Mouse (Mus musculus) T-helper 17 cell (primary cell): ENCODE results near the gene Arhgap23.

ENCODE experiments used
- in situ Hi-C, 2 experiments: fragments of 300-600 bp; cut with MboI, MseI; formaldehyde crosslinking; loops; 1 replicate in 1 of 2; 2 replicates in 1 of 2; pipeline ENCODE4 v1.15.1; 2025; ENCODE audit warnings: high pct_unique_total_duplicates in 2 of 2

Arhgap23 gene

GRCm38 (mm10) chr11:97530069-97530468 is 114.7 kb downstream of the Arhgap23 start:
- in situ Hi-C loops: loop anchor here in 1 of 2 experiments (5.0 kb wide), 1 partner anchor 97 kb away; the partner anchor contains the start of gene Epop

DNA sequence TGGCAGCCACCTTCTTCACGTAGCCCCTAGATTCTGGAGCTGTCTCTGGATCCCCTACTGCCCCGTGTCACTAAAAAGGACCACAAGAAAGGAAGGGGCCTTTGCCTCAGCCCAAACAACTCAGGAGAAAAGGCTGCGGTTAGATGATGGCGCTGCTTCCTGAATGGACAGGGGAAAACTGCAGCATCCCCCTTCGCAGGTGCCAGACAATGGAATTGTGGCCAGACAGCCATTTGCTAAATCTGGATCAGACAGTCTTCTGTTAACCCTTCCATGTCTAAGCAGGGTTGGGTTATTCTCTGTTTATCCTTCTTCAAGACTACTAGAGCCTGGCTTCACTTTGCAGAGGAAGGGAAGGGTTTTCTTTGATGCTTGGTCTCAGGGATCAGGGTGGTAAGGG is 115.6 kb downstream of the Arhgap23 start:
- in situ Hi-C loops: loop anchor here in 1 of 2 experiments (5.0 kb wide), 1 partner anchor 96 kb away; the partner anchor contains the start of gene Epop

- in situ Hi-C loops: loop anchor here in 1 of 2 experiments (5.0 kb wide), 1 partner anchor 96 kb away; the partner anchor contains the start of gene Epop
These were observed 116.3 kb downstream of the Arhgap23 start for GRCm38 (mm10) chr11:97531381-97532260.

DNA sequence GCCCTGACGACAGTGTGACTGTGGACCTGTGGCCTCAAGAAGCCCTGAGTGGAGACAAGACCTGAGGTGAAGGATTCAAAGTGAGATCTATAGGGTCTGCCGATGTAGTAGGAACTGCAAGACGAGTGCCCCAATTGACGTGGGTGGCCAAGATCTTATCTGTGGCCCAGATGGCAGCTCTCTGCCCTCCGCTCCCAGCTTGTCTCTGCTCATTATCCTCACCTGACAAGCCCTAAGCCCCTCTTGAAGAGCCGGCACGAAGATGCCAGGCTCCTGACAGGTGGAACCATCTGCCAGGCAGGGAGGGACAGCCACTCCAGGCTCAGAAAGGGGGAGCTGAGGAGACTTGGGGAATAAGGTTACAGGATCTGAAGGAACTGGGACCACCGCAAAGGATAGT is 117.0 kb downstream of the Arhgap23 start:
- in situ Hi-C loops: loop anchor here in 1 of 2 experiments (5.0 kb wide), 1 partner anchor 95 kb away; the partner anchor contains the start of gene Epop

GRCm38 (mm10) chr11:97532950-97533582 is 117.7 kb downstream of the Arhgap23 start:
- in situ Hi-C loops: loop anchor here in 1 of 2 experiments (5.0 kb wide), 1 partner anchor 94 kb away; the partner anchor contains the start of gene Epop

- in situ Hi-C loops: loop anchor here in 1 of 2 experiments (5.0 kb wide), 1 partner anchor 94 kb away; the partner anchor contains the start of gene Epop
These were observed 118.3 kb downstream of the Arhgap23 start for GRCm38 (mm10) chr11:97533653-97534052.

DNA sequence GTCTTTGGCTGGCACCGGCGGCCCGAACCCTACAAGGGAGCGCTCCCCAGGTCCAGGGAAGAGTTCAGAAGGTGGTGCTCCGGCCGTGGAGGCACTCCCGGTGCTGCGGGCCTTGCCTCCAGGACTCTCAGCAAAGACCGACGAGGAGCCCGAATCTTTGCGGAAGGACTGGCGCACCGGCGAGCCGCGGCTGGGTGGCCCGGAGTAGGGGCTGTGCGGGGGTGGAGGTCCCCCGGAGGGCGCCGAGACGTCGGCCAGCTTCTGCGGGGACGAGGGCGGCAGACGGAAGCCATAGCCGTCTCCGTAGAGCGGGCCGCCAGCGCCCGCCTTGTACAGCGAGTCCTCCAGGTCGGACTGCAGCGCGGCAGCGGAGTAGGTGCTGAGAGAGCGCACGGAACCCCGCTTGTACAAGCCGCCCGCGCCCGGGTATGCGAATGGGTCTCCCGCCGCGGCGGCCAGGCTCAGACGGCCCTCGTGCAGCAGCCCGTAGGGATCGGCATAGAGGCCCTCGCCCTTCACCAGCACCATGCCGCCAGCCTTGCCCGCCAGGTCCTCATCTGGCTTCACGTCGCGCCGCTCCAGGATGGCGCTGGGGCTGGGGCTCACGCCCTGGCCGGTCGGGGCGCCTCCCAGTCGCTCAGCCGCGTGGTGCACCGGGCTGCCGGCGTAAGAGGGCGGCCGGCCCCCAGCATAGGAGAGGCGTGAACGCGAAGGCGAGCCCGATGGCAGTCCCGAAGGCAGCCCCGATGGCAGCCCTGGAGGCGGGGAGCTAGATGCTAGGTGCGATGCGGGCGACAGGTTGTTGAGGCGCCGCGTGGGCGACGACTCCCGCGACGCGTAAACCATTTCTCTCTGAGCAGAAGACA is 119.3 kb downstream of the Arhgap23 start:
- in situ Hi-C loops: loop anchor here in 1 of 2 experiments (5.0 kb wide), 1 partner anchor 93 kb away; the partner anchor contains the start of gene Epop

DNA sequence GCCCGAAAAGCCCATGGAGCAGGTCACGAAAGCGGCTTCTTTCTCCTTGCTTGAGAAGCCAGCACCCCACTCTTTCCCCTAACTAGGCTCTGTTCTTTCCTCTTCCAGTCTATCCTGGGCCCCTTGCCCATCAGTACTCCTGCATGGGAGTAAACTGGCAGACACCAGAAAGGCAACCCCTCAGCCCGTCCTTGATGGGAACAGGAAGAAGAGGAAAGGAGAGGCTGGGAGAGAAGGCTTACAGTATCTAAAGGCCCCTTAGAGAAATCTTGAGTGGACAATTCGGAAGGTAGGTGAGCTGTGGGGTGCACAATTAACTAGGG is 119.9 kb downstream of the Arhgap23 start:
- in situ Hi-C loops: no loop called here

DNA sequence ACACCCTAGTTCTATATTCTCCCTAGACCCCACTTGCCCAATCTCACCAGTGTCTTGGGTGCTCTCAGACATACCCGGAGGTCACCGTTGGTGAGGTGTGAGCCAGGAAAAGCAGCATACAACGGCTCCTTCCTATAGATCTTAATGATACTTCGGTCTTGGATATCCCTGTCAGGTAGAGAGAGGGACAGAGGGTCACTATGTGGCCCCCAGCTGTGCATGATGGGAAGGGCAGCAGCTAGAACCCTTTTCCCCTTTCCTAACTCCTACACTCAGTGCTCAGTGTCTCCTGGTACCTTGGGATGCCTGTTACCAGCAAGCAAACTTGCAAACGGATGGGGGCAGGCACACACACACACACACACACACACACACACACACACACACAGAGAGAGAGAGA is 120.3 kb downstream of the Arhgap23 start:
- in situ Hi-C loops: no loop called here

DNA sequence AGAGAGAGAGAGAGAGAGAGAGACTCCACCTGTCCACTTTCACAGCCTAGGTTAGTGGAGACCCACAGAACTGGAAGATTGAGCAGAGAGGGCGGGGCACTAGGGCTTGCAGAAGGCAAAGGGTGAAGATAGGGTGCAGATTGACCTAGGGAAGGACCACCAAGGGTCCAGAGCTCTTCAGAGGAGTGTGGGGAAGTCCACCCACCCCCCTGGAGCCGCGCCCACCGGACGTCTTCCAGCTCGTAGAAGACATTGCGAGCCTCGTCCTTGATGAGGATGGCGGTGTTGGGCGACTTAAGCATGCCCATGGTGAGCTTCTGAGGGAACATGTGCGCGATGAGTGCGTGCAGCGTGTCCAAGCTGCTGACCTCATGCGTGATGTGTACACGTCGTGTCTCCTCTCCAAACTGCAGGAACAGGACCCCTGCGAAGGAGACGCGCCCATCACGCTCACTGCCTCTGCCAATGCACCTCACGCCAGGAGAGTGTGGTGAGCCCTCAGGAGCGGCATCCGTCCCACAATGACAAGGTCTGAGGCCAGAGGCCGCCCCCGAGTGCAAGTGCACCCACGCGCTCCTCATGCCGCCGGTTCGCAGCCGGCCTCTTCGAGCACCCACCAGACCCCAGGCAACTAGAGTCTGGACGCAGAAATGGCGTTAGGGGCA is 120.9 kb downstream of the Arhgap23 start:
- in situ Hi-C loops: no loop called here

GRCm38 (mm10) chr11:97536835-97537579 is 121.7 kb downstream of the Arhgap23 start:
- in situ Hi-C loops: no loop called here

DNA sequence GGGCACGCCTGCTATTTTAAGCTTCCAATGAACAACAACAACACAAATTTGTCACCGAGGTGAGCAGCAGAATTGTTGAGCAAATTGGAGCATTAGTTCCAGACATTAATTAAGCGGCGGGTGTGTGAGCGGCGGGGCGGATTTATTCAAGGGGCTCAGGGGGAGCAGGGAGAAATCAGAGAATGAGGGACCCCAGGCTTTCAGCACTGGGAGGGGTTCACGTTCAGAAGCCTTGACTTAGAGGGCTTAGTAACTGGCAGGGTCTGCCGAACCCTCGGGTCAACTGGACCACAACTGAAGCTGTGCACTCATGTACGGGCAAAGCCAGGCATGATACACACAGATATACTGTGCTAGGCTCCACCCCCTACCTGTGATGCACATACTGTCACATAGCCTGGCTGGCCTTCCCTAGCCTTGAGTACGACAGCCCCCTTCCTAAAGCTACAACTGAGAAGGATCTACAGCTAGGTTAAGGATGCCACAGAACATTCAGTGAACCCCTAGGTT is 122.3 kb downstream of the Arhgap23 start:
- in situ Hi-C loops: no loop called here

DNA sequence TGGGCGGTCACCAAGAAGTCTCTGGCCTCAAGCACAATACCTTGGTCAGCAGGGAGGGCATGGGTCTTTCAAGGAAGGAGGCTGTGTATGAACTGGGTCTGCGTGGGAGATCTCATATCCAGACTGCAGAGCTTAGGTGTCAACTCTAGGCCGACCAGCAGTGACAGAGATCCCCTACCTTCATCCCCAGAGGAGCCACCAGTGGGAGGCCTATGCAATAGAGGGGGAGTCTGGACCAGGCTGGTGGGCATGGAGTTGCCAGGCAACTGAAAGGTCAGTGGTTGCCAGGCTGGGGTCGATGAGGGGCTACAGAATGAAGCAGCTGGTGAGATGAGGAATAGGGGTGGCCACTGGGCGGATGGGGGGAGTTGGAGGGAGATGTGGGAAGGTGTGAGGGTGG is 124.3 kb downstream of the Arhgap23 start:
- in situ Hi-C loops: no loop called here

DNA sequence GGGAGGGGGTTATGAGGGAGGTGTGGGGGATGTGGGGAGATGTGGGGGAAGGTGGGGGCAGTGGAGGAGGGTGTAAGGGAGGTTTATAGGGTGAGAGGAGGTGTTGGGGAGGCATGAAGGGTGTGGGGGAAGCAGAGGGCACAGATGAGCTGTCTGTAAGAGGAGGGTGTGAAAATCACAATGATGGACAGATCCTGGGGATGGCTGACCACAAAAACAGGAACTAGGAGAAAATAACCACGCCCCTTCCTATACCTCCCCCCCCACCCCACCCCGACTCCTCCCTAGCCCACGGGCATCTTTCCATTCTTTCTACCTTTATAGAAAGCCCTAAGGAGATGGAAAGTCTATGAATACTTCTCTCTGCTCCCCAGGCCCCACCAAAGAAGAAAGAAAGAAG is 124.8 kb downstream of the Arhgap23 start:
- in situ Hi-C loops: no loop called here

- in situ Hi-C loops: no loop called here
These were observed 125.3 kb downstream of the Arhgap23 start for GRCm38 (mm10) chr11:97540604-97541003.

DNA sequence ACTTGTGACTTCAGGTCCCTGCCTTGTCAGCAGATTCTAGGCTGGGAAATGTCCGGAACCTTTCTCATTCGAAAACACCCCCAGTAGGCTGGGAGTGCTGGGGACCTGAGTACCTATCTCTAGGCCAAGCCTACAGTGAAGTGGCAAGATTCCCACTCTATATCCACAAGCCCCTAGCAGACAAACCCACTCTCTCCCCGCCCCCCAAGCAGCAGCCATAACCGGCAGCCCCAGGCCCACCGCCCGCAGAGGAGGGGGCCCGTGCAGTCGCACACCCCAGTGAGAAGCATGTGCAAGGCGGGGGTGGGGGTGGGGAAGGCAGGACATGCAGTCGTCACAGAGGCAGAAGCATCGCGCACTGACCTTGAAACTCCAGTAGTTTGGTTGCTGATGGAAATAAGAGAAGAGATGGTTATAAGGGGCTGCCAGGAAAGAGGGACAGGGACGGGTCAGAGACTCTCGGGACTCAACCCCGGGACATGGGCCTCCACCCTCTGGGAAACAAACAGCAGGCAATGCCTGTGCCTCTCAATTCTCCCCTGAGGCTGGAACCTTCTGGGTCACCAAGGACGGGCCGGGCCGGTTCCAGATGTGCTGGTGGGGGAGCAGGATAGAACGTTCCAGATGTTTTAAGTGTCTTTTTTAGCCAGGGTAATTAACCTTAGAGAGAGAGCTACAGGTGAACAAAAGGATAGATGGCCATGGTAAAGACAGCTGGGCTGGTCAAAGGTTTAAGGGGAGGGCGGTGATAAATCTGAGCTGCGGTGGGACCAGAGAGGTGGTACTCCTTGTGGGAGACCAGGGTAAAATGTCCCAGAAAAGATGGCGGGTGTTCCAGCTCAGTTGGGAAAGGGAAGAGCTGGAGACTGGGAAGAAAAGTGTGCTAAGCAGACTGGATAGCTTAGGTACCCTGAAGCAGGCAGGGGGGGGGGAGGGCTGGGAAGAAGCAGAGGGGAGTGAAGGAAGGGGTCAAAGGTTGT is 127.1 kb downstream of the Arhgap23 start:
- in situ Hi-C loops: no loop called here

DNA sequence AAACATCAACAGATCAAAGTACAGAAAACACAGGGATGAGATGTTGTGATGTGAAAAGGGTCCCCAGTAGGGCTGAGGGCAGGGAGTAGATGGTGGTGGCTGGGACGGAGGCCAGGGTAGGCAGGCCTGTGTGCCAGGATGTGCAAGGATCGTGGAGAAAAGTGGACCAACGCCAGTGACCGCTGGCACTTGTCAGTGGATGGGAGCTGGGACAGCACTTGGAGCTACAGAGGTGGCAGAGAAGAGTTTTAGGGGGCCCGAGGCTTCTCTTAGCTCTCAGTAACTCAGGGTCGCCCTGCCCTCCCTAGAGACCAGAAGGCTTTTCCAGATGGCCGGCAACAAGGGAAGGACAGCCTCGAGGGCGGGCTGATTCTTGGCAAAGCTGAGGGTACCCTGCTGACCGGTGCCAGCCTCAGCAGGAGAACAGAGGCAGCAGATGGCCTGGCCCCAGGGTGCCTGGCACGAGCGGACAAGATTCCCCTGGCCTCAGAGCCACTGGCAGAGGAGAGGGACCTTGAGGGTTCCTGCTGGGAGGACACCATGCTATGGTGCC is 127.9 kb downstream of the Arhgap23 start:
- in situ Hi-C loops: no loop called here

GRCm38 (mm10) chr11:97543883-97544282 is 128.6 kb downstream of the Arhgap23 start:
- in situ Hi-C loops: no loop called here
